Mouse (Mus musculus): ENCODE data around the gene Kcnh8.

Kcnh8 gene

DNA sequence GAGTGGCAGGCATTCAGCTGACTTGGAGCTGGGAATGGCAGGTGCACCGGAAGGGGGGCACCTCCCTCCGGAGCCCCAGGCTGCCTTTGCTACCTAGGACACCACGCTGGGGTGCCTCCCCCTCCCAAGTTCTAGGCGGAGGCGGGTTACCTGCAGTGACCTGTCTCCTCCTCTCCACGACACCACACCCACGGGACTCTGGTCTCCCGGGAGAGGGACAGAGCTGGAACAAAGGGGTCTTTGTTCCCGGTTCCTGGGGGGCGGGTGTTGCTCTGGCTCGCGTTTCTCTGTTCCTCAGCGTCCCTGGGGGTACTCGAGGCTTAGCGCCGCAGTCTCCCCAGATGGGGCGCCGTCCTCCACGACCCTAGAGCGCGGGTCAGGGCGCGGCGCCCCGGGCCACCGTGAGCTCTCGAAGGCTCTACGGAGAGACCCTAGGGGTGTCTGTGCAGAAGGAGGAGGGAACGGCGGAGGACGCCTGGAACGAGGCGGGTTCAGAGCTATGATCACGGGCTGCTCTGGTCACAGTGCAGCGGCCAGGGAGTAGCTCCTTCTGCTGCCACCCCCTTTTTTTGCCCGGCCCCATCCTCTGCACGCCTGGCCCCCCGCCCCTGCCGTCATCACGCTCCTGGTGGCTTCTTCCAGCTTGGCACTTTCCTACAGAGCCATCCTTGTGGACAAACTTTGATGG lies at the start of gene Kcnh8:
TSS of gene Kcnh8 (plus strand) at position 617 of the 688 bp plus-strand sequence.
- no peak for DNase-seq (ENCODE audit: low spot score)

DNA sequence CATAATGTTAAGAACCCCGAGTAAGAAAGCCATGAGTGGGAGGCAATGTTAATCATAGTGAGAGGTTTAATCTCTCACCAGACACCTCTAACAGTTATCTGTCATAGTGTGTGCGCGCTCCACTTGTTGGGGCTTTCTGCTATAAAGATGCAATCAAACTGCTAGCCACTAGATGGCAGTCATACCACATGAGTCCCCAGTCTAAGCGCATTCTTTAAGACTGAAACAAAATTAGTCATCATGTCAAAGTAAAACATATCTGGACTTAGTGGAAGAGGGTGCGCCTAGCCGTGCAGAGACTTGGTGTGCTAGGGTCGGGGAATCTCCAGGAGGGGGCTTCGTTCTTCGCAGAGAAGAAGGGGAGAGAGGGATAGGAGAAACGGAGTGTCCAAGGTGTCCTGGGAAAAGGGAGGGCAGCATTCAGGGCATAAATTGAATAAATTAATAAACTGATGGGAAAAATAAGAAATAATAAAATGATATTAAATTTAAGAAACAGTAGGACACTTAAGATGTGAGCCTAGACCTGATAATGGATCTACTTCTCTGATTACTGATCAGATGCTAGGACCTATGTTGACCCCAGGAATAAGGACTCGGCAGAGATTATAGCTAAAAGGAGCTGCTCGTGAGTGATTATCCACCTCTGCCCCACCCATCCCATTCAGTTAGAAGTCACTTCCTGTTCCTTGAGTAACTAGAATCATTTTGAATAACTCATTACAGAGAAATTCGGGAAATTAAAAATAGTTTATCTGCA lies 42.4 kb upstream of the Kcnh8 start:
- DNase-seq (ENCODE audit: low spot score): no peak

DNA sequence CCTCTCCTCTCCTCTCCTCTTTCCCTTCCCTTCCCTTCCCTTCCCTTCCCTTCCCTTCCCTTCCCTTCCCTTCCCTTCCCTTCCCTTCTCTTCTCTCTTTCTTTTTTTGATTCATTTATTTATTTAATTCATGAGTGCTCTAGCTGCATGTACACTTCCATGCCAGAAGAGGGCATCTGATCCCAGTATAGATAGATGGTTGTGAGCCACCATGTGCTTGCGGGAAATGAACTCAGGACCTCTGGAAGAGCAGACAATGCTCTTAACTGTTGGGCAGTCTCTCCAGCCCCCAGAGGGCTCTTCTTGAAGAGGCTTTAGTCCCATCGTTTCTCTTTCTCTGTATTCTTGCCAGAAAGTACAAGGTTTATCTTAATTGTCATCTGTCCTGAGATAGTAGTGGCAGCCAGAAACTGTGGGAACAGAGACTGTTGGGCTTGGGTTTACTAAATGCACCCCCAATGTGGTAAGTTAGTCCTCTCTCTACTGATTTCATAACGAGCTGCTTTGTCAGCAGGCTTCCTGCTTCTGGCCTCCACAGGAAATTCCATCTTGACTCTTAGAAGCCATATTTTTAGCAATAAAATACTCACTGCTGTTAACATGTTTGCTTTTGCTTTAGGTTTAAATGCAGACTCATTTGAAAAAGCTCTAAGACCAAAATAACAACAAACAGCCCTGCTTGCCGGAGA lies 36.9 kb upstream of the Kcnh8 start:
- DNase-seq (ENCODE audit: low spot score): no peak

DNA sequence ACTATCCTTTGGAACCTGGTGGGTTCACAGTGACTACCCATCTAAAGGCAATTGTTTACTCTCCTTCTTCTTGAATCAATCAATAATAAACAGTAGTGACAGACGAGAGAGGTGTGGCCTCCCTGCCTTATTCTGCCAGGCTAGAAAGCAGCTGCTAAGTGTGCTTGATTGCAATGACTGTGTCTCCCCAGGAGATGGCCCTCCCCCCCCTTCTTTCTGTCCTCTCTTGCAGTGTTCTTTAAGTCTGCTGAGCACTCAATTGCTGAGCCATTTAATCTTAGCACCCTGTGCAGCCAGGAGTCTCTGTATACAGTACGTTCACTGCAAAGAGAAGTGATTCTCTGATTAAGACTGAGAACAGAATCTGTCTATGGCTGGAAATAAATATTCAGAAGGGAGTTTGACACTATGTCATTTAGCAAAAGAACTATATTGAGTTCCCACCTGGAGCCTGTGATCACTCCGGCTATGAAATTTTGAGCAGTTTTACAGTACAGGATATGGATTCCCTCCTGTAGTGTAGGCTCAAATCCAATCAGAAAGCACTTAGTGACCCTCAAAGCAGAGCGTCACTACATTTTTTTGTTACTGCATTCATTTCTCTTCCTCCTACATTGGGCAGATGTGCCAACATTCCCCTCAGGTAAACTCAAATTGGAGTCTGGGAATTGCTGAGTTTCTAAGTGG lies 32.8 kb upstream of the Kcnh8 start:
- no peak for DNase-seq (ENCODE audit: low spot score)

DNA sequence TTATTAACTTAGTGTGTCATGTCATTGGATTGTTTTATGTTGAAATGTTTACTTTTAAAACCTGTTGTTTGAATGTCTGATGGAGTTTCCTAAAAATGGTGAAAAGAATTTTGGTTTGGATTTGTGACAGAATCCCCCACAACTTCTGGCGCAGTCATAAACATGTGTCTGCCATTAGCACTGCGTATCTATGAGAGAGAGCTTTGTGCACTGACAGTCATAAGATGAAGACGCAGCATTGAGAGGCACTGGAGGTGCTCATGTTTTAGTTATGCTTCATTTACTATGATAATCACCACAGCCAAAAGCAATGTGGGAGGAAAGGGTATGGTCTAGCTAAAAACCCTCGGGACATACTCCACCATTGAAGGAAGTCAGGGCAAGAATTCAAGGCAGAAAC lies 30.3 kb upstream of the Kcnh8 start:
- DNase-seq (ENCODE audit: low spot score): no peak

DNA sequence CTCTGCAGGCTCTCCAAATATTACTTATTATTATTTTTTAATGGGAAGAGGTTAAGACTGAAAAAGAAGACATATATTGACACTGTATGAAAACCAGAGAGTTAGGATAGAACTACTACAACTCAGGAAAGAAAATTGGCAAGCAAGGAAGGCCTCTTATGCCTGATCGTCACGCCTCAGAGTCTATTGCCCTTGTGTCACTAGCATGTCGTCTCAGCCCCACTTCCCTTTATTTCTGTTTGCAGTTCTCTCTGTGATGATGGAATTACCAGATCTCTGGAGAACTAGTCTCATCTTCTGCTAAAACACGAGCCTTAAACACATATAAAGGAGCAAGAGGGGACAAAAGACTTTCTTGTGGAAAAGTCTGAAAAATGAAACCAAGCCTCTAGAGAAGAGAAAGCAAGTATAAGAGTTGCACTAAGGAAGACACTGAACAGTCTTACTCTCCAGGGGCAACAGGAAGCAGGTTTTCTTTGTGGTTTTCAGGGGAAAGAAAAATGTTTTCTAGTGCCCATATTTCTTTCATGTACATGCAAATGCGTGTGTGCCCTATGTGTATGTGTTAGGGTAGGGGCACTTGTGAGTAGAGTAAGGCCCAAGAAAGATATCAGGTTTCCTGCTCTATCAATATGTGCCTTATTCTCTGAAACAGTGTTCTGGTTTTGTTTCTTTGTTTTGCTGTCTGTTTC lies 10.9 kb upstream of the Kcnh8 start:
- DNase-seq (ENCODE audit: low spot score): no peak

DNA sequence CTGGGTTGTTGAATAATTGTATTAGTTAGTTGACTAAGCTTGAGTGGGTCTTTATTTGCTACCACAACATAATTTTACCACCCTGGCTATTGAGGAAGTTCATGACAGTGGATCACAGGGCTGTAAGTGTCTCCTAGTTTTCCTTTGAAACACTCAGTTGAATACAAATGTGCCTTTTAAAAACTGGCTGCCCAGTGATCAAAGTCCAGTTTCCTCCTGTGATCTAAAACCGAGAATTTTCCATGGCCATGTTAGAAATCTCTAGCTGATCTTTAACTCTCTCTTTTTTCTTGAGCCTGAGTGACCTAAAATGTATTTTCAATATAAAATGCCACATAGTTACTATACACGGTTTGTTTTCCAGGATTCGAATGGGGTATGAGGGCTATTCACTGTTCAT lies 3.4 kb upstream of the Kcnh8 start:
- DNase-seq (ENCODE audit: low spot score): no peak

DNA sequence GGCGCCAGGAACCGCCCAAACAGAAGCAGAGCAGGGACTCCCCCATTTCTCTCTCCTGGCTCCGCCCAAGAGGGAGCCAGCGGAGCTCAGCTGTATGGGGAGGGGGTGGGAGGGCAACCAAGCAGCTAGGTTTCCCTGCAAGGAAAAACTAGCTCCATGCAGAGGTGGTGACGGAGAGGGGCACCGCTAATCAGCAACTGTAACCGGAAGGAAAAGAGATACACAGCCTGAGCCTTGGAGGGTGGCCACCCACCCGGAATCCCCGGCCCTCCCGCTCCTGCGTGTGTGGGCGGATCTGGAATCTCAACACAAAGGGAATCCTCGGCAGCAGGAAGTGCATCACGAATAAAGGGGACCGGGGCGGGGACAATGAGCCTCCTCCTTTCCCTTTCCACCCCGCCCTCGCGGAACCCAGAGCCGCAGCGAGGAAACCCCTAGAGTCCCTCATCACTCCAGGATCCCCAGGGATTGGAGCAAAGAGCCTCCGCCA lies 1.6 kb upstream of the Kcnh8 start:
- DNase-seq (ENCODE audit: low spot score): no peak

DNA sequence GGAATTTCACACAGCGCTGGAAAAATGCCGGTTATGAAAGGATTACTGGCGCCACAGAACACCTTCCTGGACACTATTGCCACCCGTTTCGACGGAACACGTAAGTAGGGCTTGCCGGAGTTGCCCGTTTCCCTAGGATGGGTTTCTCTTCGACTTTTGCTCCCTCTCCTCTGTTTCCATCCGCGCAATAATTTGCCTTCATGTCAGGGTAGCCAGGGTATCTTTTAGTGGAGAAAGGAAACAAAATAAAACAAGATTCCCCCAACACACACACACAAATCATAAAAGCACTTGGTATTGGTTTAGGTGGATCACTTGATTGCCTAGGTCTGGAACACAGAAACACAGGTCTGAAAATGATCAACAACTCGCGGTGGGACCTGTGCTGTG lies 267 bp downstream of the Kcnh8 start:
- no peak for DNase-seq (ENCODE audit: low spot score)

DNA sequence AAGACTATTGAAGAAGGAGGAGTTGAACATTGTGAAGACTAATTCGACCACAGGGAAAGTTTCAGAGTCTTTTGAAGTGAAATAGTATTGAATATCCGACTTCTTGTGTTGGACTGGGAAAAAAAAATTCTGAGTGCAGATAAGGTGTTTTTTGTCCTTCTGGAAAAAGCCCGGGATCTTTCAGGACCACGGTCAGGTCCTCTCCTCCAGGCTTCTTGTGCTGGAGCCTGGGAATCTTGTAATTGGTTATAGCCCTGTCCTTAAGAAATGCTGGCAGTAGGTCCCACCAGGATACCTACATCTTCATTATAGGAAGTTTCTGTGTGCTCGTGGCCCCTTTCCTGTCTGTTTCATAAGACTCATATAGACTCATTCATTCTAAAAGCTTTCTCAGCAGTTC lies 902 bp downstream of the Kcnh8 start:
- DNase-seq (ENCODE audit: low spot score): no peak

DNA sequence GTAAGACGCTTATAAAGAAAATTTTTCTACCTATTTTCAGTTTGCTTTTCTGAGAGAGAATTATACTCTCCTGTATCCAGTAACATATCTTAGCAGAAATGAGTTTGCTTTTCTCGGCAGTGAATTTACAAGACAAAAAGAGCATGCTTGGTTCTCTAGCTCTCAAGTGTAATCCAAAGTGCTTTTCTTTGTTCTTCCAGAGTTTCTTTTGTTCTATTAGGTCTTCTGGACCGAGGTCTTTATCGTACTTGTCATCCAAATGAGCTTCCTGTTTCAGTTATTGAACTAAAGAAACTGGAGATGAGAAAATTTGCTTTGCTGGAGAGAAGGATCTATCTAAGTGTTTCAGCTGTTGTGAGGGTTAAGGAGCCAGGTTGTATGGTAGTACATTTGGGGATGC lies 8.9 kb downstream of the Kcnh8 start:
- no peak for DNase-seq (ENCODE audit: low spot score)

DNA sequence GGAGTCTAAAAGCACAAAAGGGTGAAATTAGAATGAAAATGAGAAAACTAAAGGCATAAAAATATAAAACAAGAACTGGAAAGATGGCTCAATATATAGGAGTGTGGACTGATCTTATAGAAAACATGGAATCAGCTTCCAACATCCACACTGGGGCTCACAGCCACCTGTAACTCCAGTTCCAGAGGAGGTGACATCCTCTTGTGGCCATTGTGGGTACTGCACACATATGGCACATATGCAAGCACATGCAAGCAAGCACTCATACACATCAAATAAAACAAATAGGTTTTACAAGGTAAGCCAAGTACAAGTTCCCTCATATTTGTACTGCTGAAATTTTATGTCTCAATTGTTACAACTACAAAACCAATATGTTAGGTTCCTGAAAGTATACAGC lies 46.7 kb downstream of the Kcnh8 start:
- DNase-seq (ENCODE audit: low spot score): no peak

DNA sequence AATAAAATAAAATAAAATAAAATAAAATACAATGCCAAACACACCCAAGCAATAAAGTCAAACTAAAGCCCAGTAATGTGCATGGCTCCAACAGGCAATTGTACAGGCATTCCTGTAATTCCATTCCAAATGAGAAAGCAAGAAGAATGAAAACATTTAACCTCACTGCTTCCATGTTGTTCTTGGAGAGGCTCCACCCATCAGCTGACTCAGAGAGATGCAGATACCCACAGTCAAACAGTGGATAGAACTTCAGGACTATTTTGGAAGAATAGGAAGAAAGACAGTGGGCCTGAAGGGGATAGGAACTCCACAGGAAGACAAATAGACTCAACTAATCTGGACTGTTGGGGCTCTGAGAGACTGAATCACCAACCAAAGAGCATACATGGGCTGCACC lies 89.5 kb downstream of the Kcnh8 start:
- no peak for DNase-seq (ENCODE audit: low spot score)

DNA sequence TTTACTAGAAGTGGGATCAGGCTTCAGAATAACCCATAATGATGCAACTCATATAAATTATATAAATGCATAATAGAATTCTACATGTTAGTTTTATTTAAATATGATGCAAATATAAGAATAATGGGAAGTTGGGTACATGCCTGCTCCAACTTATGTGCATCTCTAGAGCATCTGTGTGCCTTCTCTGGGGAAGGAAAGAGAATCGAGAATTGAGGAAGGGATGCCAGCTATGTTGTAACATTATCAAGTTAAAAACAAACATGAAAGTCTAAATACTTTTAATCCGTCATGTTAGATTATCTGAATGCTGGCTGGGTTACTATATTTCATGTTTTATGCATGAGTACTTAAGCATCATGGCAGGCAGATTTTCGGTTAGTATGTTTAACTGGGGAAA lies 99.4 kb downstream of the Kcnh8 start:
- no peak for DNase-seq (ENCODE audit: low spot score)

DNA sequence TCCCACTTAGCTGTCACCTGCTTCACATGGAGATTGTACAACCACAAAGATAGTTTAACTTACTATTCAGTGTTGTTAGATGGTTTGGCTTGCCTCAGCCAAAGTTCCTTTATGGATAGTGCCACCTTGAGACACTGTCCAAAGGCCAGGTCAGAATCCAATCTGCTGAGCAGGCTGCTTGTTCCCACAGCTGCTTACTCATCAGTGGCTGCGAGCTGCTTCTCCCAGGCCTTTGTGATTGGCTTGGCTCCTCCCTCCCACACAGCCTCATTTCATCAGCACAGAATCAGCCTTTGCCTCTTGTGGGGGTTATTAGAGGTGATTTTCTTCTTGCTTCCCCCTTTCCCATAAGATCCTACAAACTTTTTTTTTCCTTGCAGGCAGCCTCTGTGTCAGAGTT lies 109.8 kb downstream of the Kcnh8 start:
- no peak for DNase-seq (ENCODE audit: low spot score)

DNA sequence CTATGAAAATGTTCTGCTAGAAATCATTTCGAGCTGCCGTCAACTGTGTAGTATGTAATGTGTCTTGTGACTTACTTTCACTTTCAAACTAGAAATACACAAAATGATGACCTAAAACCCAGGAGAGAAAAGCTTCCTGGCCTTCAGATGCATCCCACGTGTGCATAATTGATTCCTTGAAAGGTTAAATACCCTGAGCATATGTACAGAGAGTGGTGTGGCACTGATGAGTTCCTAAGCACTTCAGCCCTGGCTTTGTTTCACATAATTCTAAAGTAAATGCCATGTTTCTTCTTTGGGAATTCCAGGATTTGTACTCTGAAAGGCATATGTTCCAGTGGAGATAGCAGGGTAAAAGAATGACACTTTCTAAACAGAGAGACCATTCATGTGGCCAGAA lies 119.7 kb downstream of the Kcnh8 start:
- DNase-seq (ENCODE audit: low spot score): no peak

DNA sequence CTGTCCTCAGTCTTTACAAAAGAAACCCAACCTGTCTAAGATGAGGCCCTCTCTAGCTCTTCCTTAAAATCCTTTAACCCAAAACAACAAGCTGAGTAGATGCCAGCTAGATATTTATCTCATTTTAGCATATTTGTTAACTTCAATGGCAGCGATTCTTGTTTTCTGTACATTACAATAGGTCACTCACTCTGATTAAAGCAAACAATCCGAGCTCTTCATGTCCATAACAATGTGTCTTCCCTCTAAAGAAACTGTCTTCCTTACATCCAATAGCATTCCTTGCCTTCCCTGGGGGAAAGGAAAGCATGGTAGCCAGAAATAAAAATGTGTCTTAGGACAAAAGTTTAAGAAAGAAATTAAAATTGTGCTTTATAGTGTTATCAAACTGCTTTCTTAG lies 126.3 kb downstream of the Kcnh8 start:
- DNase-seq (ENCODE audit: low spot score): no peak

DNA sequence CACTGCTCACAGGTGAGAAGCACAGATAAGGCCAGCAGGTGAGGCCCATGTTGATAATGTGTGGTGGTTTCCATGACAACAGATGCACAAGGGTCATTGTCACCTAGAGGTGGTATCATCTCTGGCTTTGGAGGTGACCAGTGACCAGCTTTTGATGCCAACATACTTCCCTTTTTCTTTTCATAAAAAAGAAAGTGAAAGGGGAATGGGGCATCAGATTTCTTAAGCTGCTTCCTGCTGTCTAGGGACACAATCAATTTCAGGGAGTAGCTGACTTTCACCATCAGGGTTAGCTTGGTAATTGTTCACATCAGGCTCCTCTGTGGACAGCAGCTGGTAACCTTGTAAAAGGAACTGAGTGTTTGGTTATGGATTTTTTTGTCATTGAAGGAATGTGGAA lies 135.9 kb downstream of the Kcnh8 start:
- DNase-seq (ENCODE audit: low spot score): no peak

DNA sequence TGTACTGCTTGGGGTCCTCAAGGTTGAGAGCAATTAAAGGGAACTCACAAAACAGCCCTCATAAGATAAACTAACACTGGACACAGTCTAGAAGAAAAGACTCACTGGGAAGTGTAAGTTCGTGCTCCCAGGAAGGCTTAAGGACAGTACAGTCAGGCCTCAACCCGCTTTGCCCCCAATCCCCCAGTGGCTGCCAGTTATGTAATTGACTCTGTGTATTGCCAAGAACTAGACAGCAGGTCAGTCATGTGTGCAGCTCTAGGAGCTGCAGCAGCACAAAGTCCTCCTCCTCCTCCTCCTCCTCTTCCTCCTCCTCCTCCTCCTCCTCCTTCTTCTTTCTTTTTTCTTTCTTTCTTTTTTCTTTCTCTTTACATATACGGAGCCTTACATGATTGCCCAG lies 185.6 kb downstream of the Kcnh8 start:
- DNase-seq (ENCODE audit: low spot score): no peak

DNA sequence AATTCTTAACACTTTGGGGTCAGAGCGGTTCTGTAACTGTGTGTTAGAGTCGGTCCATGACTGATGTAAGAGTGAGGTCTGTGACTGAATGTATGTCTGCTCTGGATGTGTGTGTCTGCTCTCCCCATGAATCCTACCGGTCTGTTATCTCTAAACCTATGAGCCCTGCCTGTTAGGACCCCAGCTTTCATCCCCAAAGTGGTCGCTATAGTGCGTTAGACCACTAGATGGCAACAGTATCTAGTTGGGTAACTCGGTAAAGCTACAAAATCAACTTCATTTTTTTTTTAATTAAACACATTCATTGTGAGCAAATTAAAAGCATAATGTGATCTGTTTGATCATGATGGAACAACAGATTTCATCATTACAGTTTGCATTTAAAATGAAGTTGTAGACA lies 202.0 kb downstream of the Kcnh8 start:
- no peak for DNase-seq (ENCODE audit: low spot score)

DNA sequence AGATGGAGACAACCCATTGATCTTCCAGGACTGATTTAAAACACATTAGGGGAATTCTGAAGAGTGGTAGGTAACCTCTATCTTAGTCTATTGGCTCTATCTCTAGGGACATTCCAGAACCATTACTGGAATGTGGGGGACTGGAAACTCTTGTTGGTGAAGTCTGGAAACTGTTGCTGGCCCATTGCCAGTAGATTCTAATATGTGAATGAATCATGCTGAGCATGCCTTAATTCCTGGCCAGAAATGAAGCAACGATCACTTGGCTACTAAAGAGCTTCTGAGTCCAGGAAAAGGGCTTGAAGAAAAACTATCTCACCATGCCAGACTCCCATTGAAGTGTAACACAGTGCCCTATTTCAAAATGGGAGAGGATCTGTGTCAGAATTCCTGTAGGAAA lies 208.3 kb downstream of the Kcnh8 start:
- DNase-seq (ENCODE audit: low spot score): no peak

DNA sequence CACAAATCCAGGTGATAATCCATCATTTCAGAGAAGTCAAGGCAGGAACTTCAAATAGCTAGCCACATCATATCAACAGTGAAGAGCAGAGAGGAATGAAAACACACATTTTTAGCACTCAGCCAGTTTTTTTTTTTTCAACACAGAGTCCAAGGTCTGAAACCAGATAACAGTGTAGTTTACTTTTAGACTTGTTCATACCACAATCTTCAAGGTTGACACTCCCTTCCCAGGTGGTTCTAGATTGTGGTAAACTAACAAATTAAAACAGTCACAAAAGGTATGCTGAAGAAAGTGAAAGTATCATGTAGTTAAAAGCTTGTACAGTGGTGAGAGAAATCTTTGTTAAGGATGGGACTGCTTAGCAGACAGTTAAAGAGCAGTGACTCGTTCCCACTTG lies 216.5 kb downstream of the Kcnh8 start:
- DNase-seq (ENCODE audit: low spot score): no peak
